Comparison of ENCODE assay signal across 7 mouse cellular contexts in the genomic region with DNA sequence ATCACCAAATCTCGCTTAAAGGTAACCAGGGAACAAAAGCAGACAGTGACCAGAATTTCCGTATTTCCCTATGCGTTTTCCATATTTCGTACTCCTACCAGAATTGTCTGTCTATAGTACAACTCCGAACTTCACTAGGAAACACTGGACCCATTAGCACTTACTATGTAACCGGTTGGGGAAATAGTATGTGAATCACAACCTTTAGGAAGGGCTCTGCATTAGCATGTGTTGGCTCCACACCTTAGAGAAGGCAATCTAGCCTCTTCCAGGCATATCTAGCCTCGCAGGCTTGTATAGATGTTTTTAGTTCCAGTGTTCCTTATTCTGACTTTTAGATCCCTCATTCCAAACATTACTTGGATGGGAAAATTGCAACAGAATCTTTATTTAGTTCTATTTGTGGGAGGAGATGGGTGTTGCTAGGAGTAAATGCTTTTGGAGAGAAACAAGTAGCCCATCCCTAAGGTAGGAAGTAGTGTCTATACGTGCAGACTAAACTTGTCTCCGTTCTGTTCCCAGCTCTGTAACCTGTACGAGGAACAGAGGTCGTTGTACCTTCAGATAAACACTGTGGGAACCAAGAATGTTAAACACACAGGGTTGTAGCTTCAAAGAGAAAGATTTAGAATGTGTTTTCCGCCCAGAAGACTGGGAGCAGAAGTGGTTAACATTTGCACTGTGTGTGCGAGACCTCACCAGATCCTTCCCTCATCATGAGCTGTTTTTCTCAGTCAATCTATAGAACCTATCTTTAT. TPM values are rescaled to one million over a fixed set of nuclear protein-coding genes. Genes with fewer than 3 reads are reported as not detected.
DNase-seq lines count a peak whose midpoint lies in the region; ATAC-seq and TF ChIP-seq lines count a peak whose summit lies in the region.

No protein-coding gene starts in this region.

- no peaks in the 10 kb centered on the region for H3K27me3 ChIP-seq in lung, embryonic 16.5 days (ENCODE audit: control insufficient read depth, insufficient read depth, low read depth, low read length)
- H3K27me3 ChIP-seq in forebrain, embryonic 10.5 days (ENCODE audit: poor library complexity, severe bottlenecking): peaks cover 24% of the 10 kb centered on the region
- peaks cover 21% of the 10 kb centered on the region; the same call in 1 of the 2 replicates for H3K27me3 ChIP-seq in limb, embryonic 10.5 days (ENCODE audit: low read depth, poor library complexity, severe bottlenecking)

- TF ChIP-seq POLR2A in olfactory bulb, adult 2 months (IDR thresholded peaks at IDR 0.05; ENCODE audit: insufficient read depth, low read depth, low read length): no peak

- no peak for DNase-seq in lung, postnatal 25 days (ENCODE audit: low spot score)
- DNase-seq in forebrain, embryonic 10.5 days (ENCODE audit: extremely low spot score, low spot score): no peak
- no peak for DNase-seq in limb, embryonic 10.5 days (ENCODE audit: low spot score)
- no peak for DNase-seq in layer of hippocampus, adult 18-20 months (ENCODE audit: low spot score in 2 of 2)
- no peak for DNase-seq in gastrocnemius, postnatal 4 days (ENCODE audit: low spot score in 2 of 2)

- peak overlapping the region; percentile 75 for H3K4me3 ChIP-seq in lung, embryonic 16.5 days (ENCODE audit: low read length)
- peak overlapping the region; percentile 75 for H3K4me3 ChIP-seq in forebrain, embryonic 10.5 days
- peak overlapping the region; percentile 62 for H3K4me3 ChIP-seq in limb, embryonic 10.5 days
- peak overlapping the region; percentile 71 for H3K4me3 ChIP-seq in olfactory bulb, adult 2 months (ENCODE audit: insufficient read depth, low read depth, low read length)

- no peak overlapping the region for H3K27ac ChIP-seq in lung, embryonic 16.5 days (ENCODE audit: low read length)
- H3K27ac ChIP-seq in forebrain, embryonic 10.5 days: peak overlapping the region; percentile 85
- H3K27ac ChIP-seq in limb, embryonic 10.5 days: peak overlapping the region; percentile 66; the same call in 1 of the 2 replicates
- H3K27ac ChIP-seq in olfactory bulb, adult 2 months (ENCODE audit: insufficient read depth, low read depth, low read length): no peak overlapping the region

- peak overlapping the region; percentile 84 for H3K9ac ChIP-seq in lung, embryonic 16.5 days (ENCODE audit: low read length)

- H3K4me1 ChIP-seq in lung, embryonic 16.5 days (replicated peaks; ENCODE audit: control insufficient read depth, insufficient read depth, low read length): peaks cover 10% of the 10 kb centered on the region; the same call in 1 of the 2 replicates
- peaks cover 23% of the 10 kb centered on the region for H3K4me1 ChIP-seq in forebrain, embryonic 10.5 days
- H3K4me1 ChIP-seq in limb, embryonic 10.5 days: peaks cover 19% of the 10 kb centered on the region
- H3K4me1 ChIP-seq in olfactory bulb, adult 2 months (ENCODE audit: control insufficient read depth, insufficient read depth, low read length): peaks cover 6% of the 10 kb centered on the region

- 30% methylated on average over 13 of the region's 13 CpGs for WGBS in lung, embryonic 16.5 days
- WGBS in forebrain, embryonic 10.5 days: 51% methylated on average over 13 of the region's 13 CpGs
- 47% methylated on average over 13 of the region's 13 CpGs for WGBS in limb, embryonic 10.5 days
- WGBS in olfactory bulb, adult 2 months: 36% methylated on average over 13 of the region's 13 CpGs

- no peaks in the 10 kb centered on the region for H3K9me3 ChIP-seq in lung, embryonic 16.5 days (ENCODE audit: control insufficient read depth, low read length)
- no peaks in the 10 kb centered on the region for H3K9me3 ChIP-seq in forebrain, embryonic 10.5 days
- H3K9me3 ChIP-seq in limb, embryonic 10.5 days (replicated peaks): no peaks in the 10 kb centered on the region

- H3K4me2 ChIP-seq in lung, embryonic 16.5 days (ENCODE audit: low read depth, low read length): peak overlapping the region; percentile 86

- no peaks in the 10 kb centered on the region for H3K36me3 ChIP-seq in lung, embryonic 16.5 days (ENCODE audit: control insufficient read depth, insufficient read depth, low read length)
- no peaks in the 10 kb centered on the region for H3K36me3 ChIP-seq in forebrain, embryonic 10.5 days (replicated peaks)
- no peaks in the 10 kb centered on the region for H3K36me3 ChIP-seq in limb, embryonic 10.5 days

- no peak for ATAC-seq in lung, embryonic 16.5 days (ENCODE audit: low read depth)

- no peak for TF ChIP-seq CTCF in olfactory bulb, adult 2 months (IDR thresholded peaks at IDR 0.05; ENCODE audit: insufficient read depth, low read depth, low read length)

RNA-seq across cellular contexts. Expression of a gene that starts 4.8 kb away (rescaled TPM):
- polyA plus RNA-seq in lung, embryonic 16.5 days (2015; fragmentation: Nextera tagmentation; extraction: Ambion mirVana): 56.0 and 61.2 TPM in 2 replicates
- polyA plus RNA-seq in forebrain, embryonic 10.5 days (2016; fragmentation: Nextera tagmentation; extraction: Ambion mirVana): 38.0 and 39.7 TPM in 2 replicates
- 24.0 and 30.9 TPM in 2 replicates for polyA plus RNA-seq in limb, embryonic 10.5 days (2016; fragmentation: Nextera tagmentation; extraction: Ambion mirVana)
- polyA plus RNA-seq in olfactory bulb, adult 2 months (2012; ENCODE audit: insufficient read depth, insufficient read length, low replicate concordance, missing spikeins): not detected in 2 replicates
- 10 to 100 TPM; 25.6 to 27.0 TPM for total RNA-seq in layer of hippocampus, adult 18-20 months (2021)
- total RNA-seq in gastrocnemius, postnatal 4 days (2021): 10 to 100 TPM; 35.6 to 41.7 TPM

RNA-seq across cellular contexts. Expression of a gene that starts 4.9 kb away (rescaled TPM):
- polyA plus RNA-seq in lung, embryonic 16.5 days (2015; fragmentation: Nextera tagmentation; extraction: Ambion mirVana): 0.28 and 0.88 TPM in 2 replicates
- polyA plus RNA-seq in forebrain, embryonic 10.5 days (2016; fragmentation: Nextera tagmentation; extraction: Ambion mirVana): 0.29 and 0.30 TPM in 2 replicates
- 0.05 and 0.10 TPM in 2 replicates for polyA plus RNA-seq in limb, embryonic 10.5 days (2016; fragmentation: Nextera tagmentation; extraction: Ambion mirVana)
- polyA plus RNA-seq in olfactory bulb, adult 2 months (2012; ENCODE audit: insufficient read depth, insufficient read length, low replicate concordance, missing spikeins): not detected in 2 replicates
- 1 to 10 TPM; 1.2 TPM for total RNA-seq in layer of hippocampus, adult 18-20 months (2021)
- total RNA-seq in gastrocnemius, postnatal 4 days (2021): 1 to 10 TPM in 1 of 2 experiments, under 1 TPM in 1; 0.76 to 1.1 TPM

RNA-seq across cellular contexts. Expression of a gene that starts 27.9 kb away (rescaled TPM):
- 0.14 TPM in 1 of 2 replicates, not detected in the other for polyA plus RNA-seq in lung, embryonic 16.5 days (2015; fragmentation: Nextera tagmentation; extraction: Ambion mirVana)
- polyA plus RNA-seq in forebrain, embryonic 10.5 days (2016; fragmentation: Nextera tagmentation; extraction: Ambion mirVana): 0.37 and 0.81 TPM in 2 replicates
- polyA plus RNA-seq in limb, embryonic 10.5 days (2016; fragmentation: Nextera tagmentation; extraction: Ambion mirVana): 0.26 TPM in 1 of 2 replicates, not detected in the other
- not detected in 2 replicates for polyA plus RNA-seq in olfactory bulb, adult 2 months (2012; ENCODE audit: insufficient read depth, insufficient read length, low replicate concordance, missing spikeins)
- 1 to 10 TPM; 1.3 to 1.7 TPM for total RNA-seq in layer of hippocampus, adult 18-20 months (2021)
- 1 to 10 TPM in 1 of 2 experiments, under 1 TPM in 1; 0.78 to 1.1 TPM for total RNA-seq in gastrocnemius, postnatal 4 days (2021)

RNA-seq across cellular contexts. Expression of a gene that starts 37.2 kb away (rescaled TPM):
- polyA plus RNA-seq in lung, embryonic 16.5 days (2015; fragmentation: Nextera tagmentation; extraction: Ambion mirVana): 1.0 and 2.9 TPM in 2 replicates
- 5.0 and 5.3 TPM in 2 replicates for polyA plus RNA-seq in forebrain, embryonic 10.5 days (2016; fragmentation: Nextera tagmentation; extraction: Ambion mirVana)
- polyA plus RNA-seq in limb, embryonic 10.5 days (2016; fragmentation: Nextera tagmentation; extraction: Ambion mirVana): 4.1 and 4.9 TPM in 2 replicates
- polyA plus RNA-seq in olfactory bulb, adult 2 months (2012; ENCODE audit: insufficient read depth, insufficient read length, low replicate concordance, missing spikeins): not detected in 2 replicates
- total RNA-seq in layer of hippocampus, adult 18-20 months (2021): under 1 TPM; 0.51 to 0.79 TPM
- total RNA-seq in gastrocnemius, postnatal 4 days (2021): under 1 TPM; 0.80 to 0.83 TPM

RNA-seq across cellular contexts. Expression of a gene that starts 48.4 kb away (rescaled TPM):
- 0.21 TPM in 1 of 2 replicates, not detected in the other for polyA plus RNA-seq in lung, embryonic 16.5 days (2015; fragmentation: Nextera tagmentation; extraction: Ambion mirVana)
- polyA plus RNA-seq in forebrain, embryonic 10.5 days (2016; fragmentation: Nextera tagmentation; extraction: Ambion mirVana): not detected in 2 replicates
- not detected in 2 replicates for polyA plus RNA-seq in limb, embryonic 10.5 days (2016; fragmentation: Nextera tagmentation; extraction: Ambion mirVana)
- polyA plus RNA-seq in olfactory bulb, adult 2 months (2012; ENCODE audit: insufficient read depth, insufficient read length, low replicate concordance, missing spikeins): not detected in 2 replicates
- total RNA-seq in layer of hippocampus, adult 18-20 months (2021): not detected
- not detected for total RNA-seq in gastrocnemius, postnatal 4 days (2021)

Comparison
In these comparisons a context has a peak if more than half of its experiments do, and no peak if none do; other contexts are left out.
1. H3K27ac ChIP-seq: peak in forebrain, embryonic 10.5 days (single experiment) and limb, embryonic 10.5 days (single experiment); none in lung, embryonic 16.5 days (single experiment) and olfactory bulb, adult 2 months (single experiment).
2. Peak in every context shown above with its lines, with median percentiles within 50 percentile points of each other: H3K4me3 ChIP-seq.